Mouse (Mus musculus): ENCODE measurements around the gene Hif3a. TPM values are rescaled to one million over a fixed set of nuclear protein-coding genes. Genes with fewer than 3 reads are reported as not detected.

Gene Hif3a
- polyA plus RNA-seq, 1 experiment from 2014 or later, result 6.9 TPM

- H3K27ac ChIP-seq (ENCODE audit: low read depth, low read length), result peak overlapping the region; percentile 79
- peak; percentile 8; the same call in 1 of the 2 replicates for ATAC-seq
- H3K4me3 ChIP-seq (ENCODE audit: low read length), result peak overlapping the region; percentile 85
- no peaks in the 10 kb centered on the region; the same call in 1 of the 2 replicates for H3K27me3 ChIP-seq (replicated peaks; ENCODE audit: control insufficient read depth, insufficient read depth, low read length)
- H3K9ac ChIP-seq (ENCODE audit: low read depth, low read length), result peak overlapping the region; percentile 88
- WGBS, result 9% methylated on average over 24 of the region's 24 CpGs
- peak overlapping the region; percentile 56 for H3K4me2 ChIP-seq (ENCODE audit: low read length)
- peaks cover 13% of the 10 kb centered on the region for H3K36me3 ChIP-seq (ENCODE audit: control insufficient read depth, insufficient read depth, low read length)
- no peaks in the 10 kb centered on the region for H3K9me3 ChIP-seq (ENCODE audit: control insufficient read depth, low read length)
- peaks cover 20% of the 10 kb centered on the region for H3K4me1 ChIP-seq (ENCODE audit: control insufficient read depth, insufficient read depth, low read depth, low read length)
These were observed 35.3 kb downstream of the Hif3a start for GRCm38 (mm10) chr7:17026710-17027587.

- no peak overlapping the region; the same call in 1 of the 2 replicates for H3K9ac ChIP-seq (ENCODE audit: low read depth, low read length)
- H3K4me1 ChIP-seq (ENCODE audit: control insufficient read depth, insufficient read depth, low read depth, low read length), result peaks cover 20% of the 10 kb centered on the region
- H3K9me3 ChIP-seq (ENCODE audit: control insufficient read depth, low read length), result no peaks in the 10 kb centered on the region
- peaks cover 19% of the 10 kb centered on the region for H3K36me3 ChIP-seq (ENCODE audit: control insufficient read depth, insufficient read depth, low read length)
- H3K27ac ChIP-seq (ENCODE audit: low read depth, low read length), result no peak overlapping the region
- H3K27me3 ChIP-seq (replicated peaks; ENCODE audit: control insufficient read depth, insufficient read depth, low read length), result no peaks in the 10 kb centered on the region
- WGBS, result 76% methylated on average over 9 of the region's 9 CpGs
- H3K4me2 ChIP-seq (ENCODE audit: low read length), result peak overlapping the region; percentile 56
- H3K4me3 ChIP-seq (ENCODE audit: low read length), result peak overlapping the region; percentile 85
- no peak for ATAC-seq
These were observed 36.2 kb downstream of the Hif3a start for GRCm38 (mm10) chr7:17025896-17026622.

GRCm38 (mm10) chr7:17025505-17025894 is 36.7 kb downstream of the Hif3a start:
- Histone ChIP-seq H3K9ac (ENCODE audit: low read depth, low read length) (no peak overlapping the region; the same call in 1 of the 2 replicates), H3K36me3 (ENCODE audit: control insufficient read depth, insufficient read depth, low read length) (peaks cover 25% of the 10 kb centered on the region), H3K4me3 (ENCODE audit: low read length) (no peak overlapping the region), H3K4me2 (ENCODE audit: low read length) (no peak overlapping the region), H3K27ac (ENCODE audit: low read depth, low read length) (no peak overlapping the region), H3K4me1 (ENCODE audit: control insufficient read depth, insufficient read depth, low read depth, low read length) (peaks cover 20% of the 10 kb centered on the region), H3K27me3 (replicated peaks; ENCODE audit: control insufficient read depth, insufficient read depth, low read length) (no peaks in the 10 kb centered on the region), H3K9me3 (ENCODE audit: control insufficient read depth, low read length) (no peaks in the 10 kb centered on the region)
- 76% methylated on average over 4 of the region's 4 CpGs for WGBS
- no peak for ATAC-seq

- Histone ChIP-seq H3K9ac (ENCODE audit: low read depth, low read length) (no peak overlapping the region), H3K27me3 (replicated peaks; ENCODE audit: control insufficient read depth, insufficient read depth, low read length) (no peaks in the 10 kb centered on the region), H3K27ac (ENCODE audit: low read depth, low read length) (peak overlapping the region; percentile 31; the same call in 1 of the 2 replicates), H3K4me3 (ENCODE audit: low read length) (no peak overlapping the region), H3K4me2 (ENCODE audit: low read length) (no peak overlapping the region), H3K4me1 (ENCODE audit: control insufficient read depth, insufficient read depth, low read depth, low read length) (peaks cover 20% of the 10 kb centered on the region), H3K36me3 (ENCODE audit: control insufficient read depth, insufficient read depth, low read length) (peaks cover 29% of the 10 kb centered on the region), H3K9me3 (ENCODE audit: control insufficient read depth, low read length) (no peaks in the 10 kb centered on the region)
- 88% methylated on average over 10 of the region's 10 CpGs for WGBS
- ATAC-seq, result no peak
These were observed 37.3 kb downstream of the Hif3a start for GRCm38 (mm10) chr7:17024814-17025504.

- H3K36me3 ChIP-seq (ENCODE audit: control insufficient read depth, insufficient read depth, low read length), result peaks cover 29% of the 10 kb centered on the region
These were observed 38.1 kb downstream of the Hif3a start for GRCm38 (mm10) chr7:17024141-17024540.

GRCm38 (mm10) chr7:17023701-17024100 is 38.5 kb downstream of the Hif3a start:
- 89% methylated on average over 4 of the region's 4 CpGs for WGBS
- Histone ChIP-seq H3K4me1 (ENCODE audit: control insufficient read depth, insufficient read depth, low read depth, low read length) (peaks cover 20% of the 10 kb centered on the region), H3K4me3 (ENCODE audit: low read length) (no peak overlapping the region), H3K9me3 (ENCODE audit: control insufficient read depth, low read length) (no peaks in the 10 kb centered on the region), H3K4me2 (ENCODE audit: low read length) (no peak overlapping the region), H3K36me3 (ENCODE audit: control insufficient read depth, insufficient read depth, low read length) (peaks cover 29% of the 10 kb centered on the region), H3K27ac (ENCODE audit: low read depth, low read length) (no peak overlapping the region; the same call in 1 of the 2 replicates), H3K9ac (ENCODE audit: low read depth, low read length) (no peak overlapping the region; the same call in 1 of the 2 replicates), H3K27me3 (replicated peaks; ENCODE audit: control insufficient read depth, insufficient read depth, low read length) (no peaks in the 10 kb centered on the region)
- ATAC-seq, result no peak

More at GRCm38 (mm10) chr7:17024141-17024540, 38.1 kb downstream of the Hif3a start:
- Histone ChIP-seq H3K4me1 (ENCODE audit: control insufficient read depth, insufficient read depth, low read depth, low read length) (peaks cover 20% of the 10 kb centered on the region), H3K4me2 (ENCODE audit: low read length) (no peak overlapping the region), H3K4me3 (ENCODE audit: low read length) (no peak overlapping the region), H3K27me3 (replicated peaks; ENCODE audit: control insufficient read depth, insufficient read depth, low read length) (no peaks in the 10 kb centered on the region), H3K27ac (ENCODE audit: low read depth, low read length) (peak overlapping the region; percentile 21; the same call in 1 of the 2 replicates), H3K9me3 (ENCODE audit: control insufficient read depth, low read length) (no peaks in the 10 kb centered on the region), H3K9ac (ENCODE audit: low read depth, low read length) (no peak overlapping the region; the same call in 1 of the 2 replicates)
- no peak for ATAC-seq
- 87% methylated on average over 6 of the region's 6 CpGs for whole genome bisulfite sequencing

- H3K4me2 ChIP-seq (ENCODE audit: low read length), result no peak overlapping the region
- no peaks in the 10 kb centered on the region for H3K9me3 ChIP-seq (ENCODE audit: control insufficient read depth, low read length)
- no peak overlapping the region for H3K9ac ChIP-seq (ENCODE audit: low read depth, low read length)
- H3K27ac ChIP-seq (ENCODE audit: low read depth, low read length), result no peak overlapping the region
- H3K27me3 ChIP-seq (replicated peaks; ENCODE audit: control insufficient read depth, insufficient read depth, low read length), result no peaks in the 10 kb centered on the region
- peaks cover 29% of the 10 kb centered on the region for H3K36me3 ChIP-seq (ENCODE audit: control insufficient read depth, insufficient read depth, low read length)
- no peak for ATAC-seq
- no peak overlapping the region for H3K4me3 ChIP-seq (ENCODE audit: low read length)
- 97% methylated on average over 15 of the region's 15 CpGs for WGBS
- peaks cover 23% of the 10 kb centered on the region for H3K4me1 ChIP-seq (ENCODE audit: control insufficient read depth, insufficient read depth, low read depth, low read length)
These were observed 40.1 kb downstream of the Hif3a start for GRCm38 (mm10) chr7:17022176-17022575.

- WGBS, result 87% methylated on average over 7 of the region's 7 CpGs
- H3K36me3 ChIP-seq (ENCODE audit: control insufficient read depth, insufficient read depth, low read length), result peaks cover 43% of the 10 kb centered on the region
These were observed 42.6 kb downstream of the Hif3a start for GRCm38 (mm10) chr7:17019426-17020166.

More at GRCm38 (mm10) chr7:17019426-17020166, 42.6 kb downstream of the Hif3a start:
- no peaks in the 10 kb centered on the region for H3K27me3 ChIP-seq (replicated peaks; ENCODE audit: control insufficient read depth, insufficient read depth, low read length)
- no peak overlapping the region for H3K9ac ChIP-seq (ENCODE audit: low read depth, low read length)
- H3K4me3 ChIP-seq (ENCODE audit: low read length), result no peak overlapping the region
- H3K4me1 ChIP-seq (ENCODE audit: control insufficient read depth, insufficient read depth, low read depth, low read length), result peaks cover 13% of the 10 kb centered on the region; the same call in 1 of the 2 replicates
- H3K4me2 ChIP-seq (ENCODE audit: low read length), result no peak overlapping the region
- no peak for ATAC-seq
- H3K9me3 ChIP-seq (ENCODE audit: control insufficient read depth, low read length), result no peaks in the 10 kb centered on the region
- no peak overlapping the region for H3K27ac ChIP-seq (ENCODE audit: low read depth, low read length)
